Mouse (Mus musculus) heart, embryonic 14.5 days (tissue): ENCODE results near the gene Frmd8. TPM values are rescaled to one million over a fixed set of nuclear protein-coding genes. Genes with fewer than 3 reads are reported as not detected.
A peak's percentile ranks its signal among the peaks of the same experiment; 100 is the strongest.

ENCODE experiments used
- ATAC-seq: fragments of 200-750 bp; cut with Nextera tagmentation; 2 replicates; pipeline ENCODE4 v1.8.0; 2017; ENCODE audit warnings: low read depth, moderate TSS enrichment; ENCODE audit not compliant: insufficient number of reproducible peaks, insufficient read depth, low FRiP score
- H3K27ac ChIP-seq, 2 experiments: fragments of 200-500 bp in 1 of 2; fragments of 300-500 bp in 1 of 2; sonication (generic) in 1 of 2; replicated peaks in 1 of 2; 2 replicates each; pipeline ENCODE4 v1.5.1; 2012 to 2014; ENCODE audit warnings: low read depth in 2 of 2, low read length in 2 of 2, control low read depth in 1 of 2, mild to moderate bottlenecking in 1 of 2, mixed read lengths in 1 of 2; ENCODE audit not compliant: control insufficient read depth in 1 of 2, insufficient read depth in 1 of 2
- H3K27me3 ChIP-seq: fragments of 300-500 bp; sonication (generic); 2 replicates; pipeline ENCODE4 v1.6.1; 2014; ENCODE audit warnings: mild to moderate bottlenecking, low read length, control low read depth; ENCODE audit not compliant: control insufficient read depth, insufficient read depth
- H3K36me3 ChIP-seq: fragments of 300-500 bp; sonication (generic); 2 replicates; pipeline ENCODE4 v1.6.1; 2014; ENCODE audit warnings: mild to moderate bottlenecking, control low read depth, low read length, mixed read lengths; ENCODE audit not compliant: control insufficient read depth, insufficient read depth
- H3K4me1 ChIP-seq, 2 experiments: fragments of 200-500 bp in 1 of 2; fragments of 300-500 bp in 1 of 2; sonication (generic) in 1 of 2; 2 replicates each; pipeline ENCODE4 v1.6.1; 2012 to 2014; ENCODE audit warnings: low read length in 2 of 2, control low read depth in 1 of 2, mixed read lengths in 1 of 2; ENCODE audit not compliant: control insufficient read depth in 2 of 2, insufficient read depth in 2 of 2
- H3K4me2 ChIP-seq: fragments of 300-500 bp; sonication (generic); 2 replicates; pipeline ENCODE4 v1.6.1; 2014; ENCODE audit warnings: mild to moderate bottlenecking, low read length
- H3K4me3 ChIP-seq, 2 experiments: fragments of 200-500 bp in 1 of 2; fragments of 300-500 bp in 1 of 2; sonication (generic) in 1 of 2; 2 replicates each; pipeline ENCODE4 v1.5.1; 2012 to 2014; ENCODE audit warnings: low read length in 2 of 2, mild to moderate bottlenecking in 2 of 2, control low read depth in 1 of 2, low read depth in 1 of 2, moderate library complexity in 1 of 2; ENCODE audit not compliant: control insufficient read depth in 1 of 2, insufficient read depth in 1 of 2
- H3K9ac ChIP-seq: fragments of 300-500 bp; sonication (generic); 2 replicates; pipeline ENCODE4 v1.6.1; 2014; ENCODE audit warnings: mild to moderate bottlenecking, low read length
- H3K9me3 ChIP-seq: fragments of 300-500 bp; sonication (generic); 2 replicates; pipeline ENCODE4 v1.6.1; 2016; ENCODE audit warnings: low read length, control low read depth; ENCODE audit not compliant: control insufficient read depth
- WGBS: fragments of 180-500 bp; shearing (Covaris S2); extraction: QIAGEN DNeasy Blood & Tissue Kit; methylation state at CpG from one replicate; pipeline ENCODE4 v1.1.7; 2014; 5-methylcytosine and 5-hydroxymethylcytosine counted together
- polyA plus RNA-seq: library from polyadenylated mRNA; unstranded; fragments of >200 nt; fragmentation: Nextera tagmentation; extraction: Ambion mirVana; gene quantifications from 2 replicates; pipeline ENCODE4 v1.2.1, GENCODE M21; 2014

Frmd8 gene
- polyA plus RNA-seq, 1 experiment from 2014 or later: 18.5 TPM

DNA sequence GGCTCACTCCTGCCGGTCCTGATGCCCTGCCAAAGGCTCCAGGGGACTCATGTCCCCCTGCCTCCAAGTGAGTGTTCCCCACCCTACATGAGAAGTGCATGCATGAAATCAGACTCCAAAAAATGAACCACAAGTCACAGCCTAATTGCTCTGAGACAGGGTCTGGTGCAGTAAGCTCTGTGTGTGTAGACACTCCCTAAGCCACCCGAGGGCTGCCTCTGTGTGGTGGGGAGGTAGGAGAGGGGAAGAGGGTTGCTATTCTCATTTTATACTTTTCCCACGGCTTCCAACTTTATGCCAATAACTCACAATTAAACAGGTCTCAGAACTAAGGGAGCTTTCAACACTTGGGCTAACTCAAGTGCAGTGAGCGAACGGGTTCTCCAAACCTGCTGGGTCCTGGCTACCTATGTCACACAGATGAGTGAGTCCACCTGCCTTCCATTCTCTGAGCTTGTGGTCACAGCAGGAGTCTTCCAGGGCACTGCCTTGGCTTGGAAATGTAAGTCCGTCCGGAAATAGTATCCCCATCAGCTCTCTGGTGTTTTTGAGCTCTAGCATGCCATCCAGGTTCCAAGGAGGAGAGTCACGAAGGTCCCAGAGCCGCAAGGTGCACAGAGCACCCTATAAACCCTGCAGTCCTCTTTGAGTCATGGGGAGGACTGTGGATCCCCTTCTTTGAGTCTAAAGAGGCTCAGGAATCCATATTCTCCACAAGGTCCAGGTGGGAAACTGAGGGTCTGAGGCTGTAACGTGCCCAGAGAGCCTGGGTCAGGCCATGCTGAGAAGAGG, 50.1 kb downstream of the Frmd8 start:
- ATAC-seq: no peak
- Histone ChIP-seq H3K36me3 (0 out of 2 replicates have a peak, but pooled peaks cover 2% of the 10 kb centered on the region), H3K4me3 (no peak overlapping the region), H3K27me3 (no peaks in the 10 kb centered on the region), H3K9me3 (no peaks in the 10 kb centered on the region), H3K4me1 (peaks cover 41 to 63% of the 10 kb centered on the region in 2 experiments), H3K27ac (peak overlapping the region in 1 of 2 experiments; percentile 91; a peak in 2 of 4 replicates), H3K4me2 (peak overlapping the region; percentile 34; the same call in 1 of the 2 replicates), H3K9ac (peak overlapping the region; percentile 58; the same call in 1 of the 2 replicates)
- WGBS: 82% methylated on average over 10 of the region's 10 CpGs

DNA sequence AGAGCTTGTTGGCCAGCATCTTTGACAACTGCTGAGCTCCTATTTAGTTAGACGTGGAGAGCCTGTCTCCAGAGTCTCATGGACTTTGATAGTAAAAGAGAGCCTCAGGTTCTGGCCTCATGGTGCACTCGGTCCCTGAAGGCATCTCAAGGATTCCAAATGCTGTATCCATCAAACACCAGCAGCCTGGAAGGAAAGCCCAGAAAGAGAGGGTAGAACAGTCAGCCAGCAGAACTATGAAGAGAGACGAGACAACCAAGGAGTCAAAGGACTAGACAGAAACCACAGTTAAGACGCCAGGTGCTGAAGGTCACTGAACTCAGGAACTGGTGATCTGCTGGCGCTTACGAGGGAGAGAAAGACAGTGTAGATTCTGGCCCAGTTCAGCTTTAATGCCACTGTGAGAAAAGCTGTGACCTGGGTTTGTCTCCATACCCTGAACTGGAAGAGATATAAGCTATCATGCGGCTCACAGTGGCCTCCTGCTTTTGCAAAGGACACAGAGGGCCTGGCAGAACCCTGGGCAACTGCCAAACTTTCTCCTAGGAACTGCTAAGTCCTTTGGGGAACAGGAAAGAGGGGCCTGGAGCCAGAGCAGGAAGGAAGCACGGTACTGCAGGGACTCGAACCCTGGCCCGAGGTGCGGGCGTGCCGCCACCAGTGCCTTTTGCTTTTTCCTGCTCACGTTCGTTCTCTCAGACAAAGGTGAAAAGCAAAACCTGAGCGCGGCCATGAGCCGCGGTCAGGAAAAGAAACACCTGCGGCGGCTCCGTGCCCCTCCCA, 50.8 kb downstream of the Frmd8 start:
- H3K27me3 ChIP-seq: no peaks in the 10 kb centered on the region
- ATAC-seq: no peak
- H3K27ac ChIP-seq: peak overlapping the region; percentile 60 to 91
- peak overlapping the region; percentile 34 for H3K4me2 ChIP-seq
- 56% methylated on average over 22 of the region's 22 CpGs for WGBS
- H3K36me3 ChIP-seq: 0 out of 2 replicates have a peak, but pooled peaks cover 2% of the 10 kb centered on the region
- H3K9me3 ChIP-seq: no peaks in the 10 kb centered on the region
- H3K9ac ChIP-seq: peak overlapping the region; percentile 58
- no peak overlapping the region for H3K4me3 ChIP-seq
- peaks cover 43 to 67% of the 10 kb centered on the region in 2 experiments for H3K4me1 ChIP-seq

DNA sequence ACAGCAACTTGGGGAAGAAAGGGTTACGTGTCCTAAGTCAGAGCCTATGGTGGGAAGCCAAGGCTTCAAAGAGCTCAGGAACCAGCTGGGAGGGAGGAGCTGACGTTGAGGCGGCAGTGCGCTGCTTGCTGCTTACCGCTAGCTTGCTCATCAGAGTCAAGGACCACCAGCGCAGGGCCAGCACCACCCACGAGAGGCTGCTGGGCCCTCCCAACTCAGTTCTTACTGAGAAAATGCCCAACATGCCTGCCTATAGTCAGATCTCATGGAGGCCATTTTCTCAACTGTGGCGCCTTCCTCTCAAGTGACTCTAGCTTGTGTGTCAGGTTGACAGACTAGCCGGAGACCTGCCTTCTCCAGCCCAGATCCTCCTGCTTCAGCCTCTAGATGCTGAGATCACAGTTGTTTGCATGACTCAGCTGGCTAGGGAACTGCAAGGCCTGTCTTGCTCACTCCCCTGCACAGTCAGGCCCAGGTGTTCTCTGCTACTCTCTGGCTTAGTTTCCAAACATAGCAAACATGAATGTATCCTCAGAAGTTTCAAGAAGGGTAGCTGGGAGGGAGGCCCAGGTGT, 51.7 kb downstream of the Frmd8 start:
- Histone ChIP-seq H3K36me3 (0 out of 2 replicates have a peak, but pooled peaks cover 2% of the 10 kb centered on the region), H3K27me3 (no peaks in the 10 kb centered on the region), H3K4me2 (peak overlapping the region; percentile 58), H3K4me1 (peaks cover 46 to 75% of the 10 kb centered on the region in 2 experiments), H3K9me3 (no peaks in the 10 kb centered on the region), H3K9ac (peak overlapping the region; percentile 58), H3K27ac (peak overlapping the region; percentile 60 to 91; a peak in 3 of 4 replicates), H3K4me3 (no peak overlapping the region)
- no peak for ATAC-seq
- WGBS: 21% methylated on average over 9 of the region's 9 CpGs

DNA sequence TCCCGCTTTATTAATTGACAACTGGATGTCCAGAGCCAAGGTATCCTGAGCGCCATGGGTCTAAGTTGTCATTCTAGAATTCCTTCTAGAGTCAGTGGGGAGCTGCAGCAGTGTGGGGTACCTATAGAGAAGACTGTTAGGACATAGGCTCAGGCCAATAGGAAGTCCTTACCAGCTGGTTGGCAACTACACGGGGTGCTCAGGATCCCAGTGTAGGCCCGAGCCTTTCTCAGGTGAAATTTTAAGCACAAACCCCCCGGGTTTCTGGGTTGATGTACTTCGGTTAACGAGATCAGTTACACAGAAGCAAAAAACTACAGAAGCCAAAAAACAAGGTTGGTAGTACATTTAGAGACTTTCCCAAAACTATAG, 52.3 kb downstream of the Frmd8 start:
- ATAC-seq: no peak
- Histone ChIP-seq H3K36me3 (0 out of 2 replicates have a peak, but pooled peaks cover 2% of the 10 kb centered on the region), H3K4me3 (no peak overlapping the region), H3K27me3 (no peaks in the 10 kb centered on the region), H3K4me1 (peaks cover 49 to 75% of the 10 kb centered on the region in 2 experiments), H3K27ac (peak overlapping the region; percentile 33 to 91), H3K4me2 (peak overlapping the region; percentile 58), H3K9ac (peak overlapping the region; percentile 31), H3K9me3 (no peaks in the 10 kb centered on the region)
- 72% methylated on average over 7 of the region's 7 CpGs for WGBS

DNA sequence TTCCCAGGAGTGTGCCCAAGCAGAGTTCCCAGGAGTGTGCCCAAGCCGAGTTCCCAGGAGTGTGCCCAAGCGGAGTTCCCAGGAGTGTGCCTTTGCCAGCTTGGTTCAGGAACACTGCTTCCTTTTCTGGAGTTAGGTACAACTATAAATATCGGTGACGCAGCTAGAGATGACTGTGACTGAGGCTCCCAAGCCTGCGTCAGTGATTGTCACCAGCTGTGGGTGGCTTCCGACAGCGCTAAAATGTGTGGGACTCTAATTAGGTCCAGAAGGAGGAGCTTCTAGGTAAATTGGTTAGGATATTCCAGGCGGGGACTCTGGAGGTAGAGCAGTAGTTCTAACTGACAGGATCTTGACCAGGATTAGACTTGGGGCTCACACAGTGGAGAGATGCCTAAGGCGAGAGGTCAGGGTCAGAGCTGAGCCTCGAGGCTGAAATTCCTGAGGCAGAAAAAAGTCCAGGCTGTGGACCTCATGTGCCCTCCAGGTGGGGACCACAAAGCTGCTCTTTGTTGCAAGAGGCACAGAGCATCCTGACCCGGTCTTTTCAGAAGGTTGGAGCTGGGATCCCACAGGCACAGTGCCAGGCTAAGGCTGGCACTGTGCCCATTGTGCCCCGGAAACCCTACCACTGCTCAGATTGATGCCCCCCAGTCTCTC, 52.8 kb downstream of the Frmd8 start:
- H3K4me3 ChIP-seq: peak overlapping the region; percentile 23 to 29

DNA sequence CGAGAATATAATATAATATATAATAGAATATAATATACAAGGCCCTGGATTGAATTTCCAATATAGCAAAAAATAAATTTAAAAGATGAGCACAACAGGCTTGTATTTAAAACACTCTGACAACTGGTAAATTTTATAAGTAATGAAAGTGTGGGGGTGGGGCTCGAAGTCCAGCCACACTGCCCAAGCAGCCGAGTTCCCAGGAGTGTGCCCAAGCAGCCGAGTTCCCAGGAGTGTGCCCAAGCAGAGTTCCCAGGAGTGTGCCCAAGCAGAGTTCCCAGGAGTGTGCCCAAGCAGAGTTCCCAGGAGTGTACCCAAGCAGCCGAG, 53.3 kb downstream of the Frmd8 start:
- H3K4me2 ChIP-seq: peak overlapping the region; percentile 58
- no peak for ATAC-seq
- 0 out of 2 replicates have a peak, but pooled peaks cover 2% of the 10 kb centered on the region for H3K36me3 ChIP-seq
- H3K27ac ChIP-seq: peak overlapping the region; percentile 33 to 91
- WGBS: 53% methylated on average over 5 of the region's 5 CpGs
- peaks cover 40 to 67% of the 10 kb centered on the region in 2 experiments for H3K4me1 ChIP-seq
- H3K9me3 ChIP-seq: no peaks in the 10 kb centered on the region
- H3K27me3 ChIP-seq: no peaks in the 10 kb centered on the region
- peak overlapping the region; percentile 31 for H3K9ac ChIP-seq
- H3K4me3 ChIP-seq: peak overlapping the region; percentile 23 to 29

More for the DNA sequence above, 52.8 kb downstream of the Frmd8 start:
- H3K4me1 ChIP-seq: peaks cover 44 to 72% of the 10 kb centered on the region in 2 experiments
- no peaks in the 10 kb centered on the region for H3K9me3 ChIP-seq
- peak overlapping the region; percentile 58 for H3K4me2 ChIP-seq
- 23% methylated on average over 12 of the region's 12 CpGs for WGBS
- 0 out of 2 replicates have a peak, but pooled peaks cover 2% of the 10 kb centered on the region for H3K36me3 ChIP-seq
- H3K9ac ChIP-seq: peak overlapping the region; percentile 31
- 0 out of 2 replicates have a peak, but pooled peaks have one; percentile 40 for ATAC-seq
- H3K27me3 ChIP-seq: no peaks in the 10 kb centered on the region
- H3K27ac ChIP-seq: peak overlapping the region; percentile 33 to 91

DNA sequence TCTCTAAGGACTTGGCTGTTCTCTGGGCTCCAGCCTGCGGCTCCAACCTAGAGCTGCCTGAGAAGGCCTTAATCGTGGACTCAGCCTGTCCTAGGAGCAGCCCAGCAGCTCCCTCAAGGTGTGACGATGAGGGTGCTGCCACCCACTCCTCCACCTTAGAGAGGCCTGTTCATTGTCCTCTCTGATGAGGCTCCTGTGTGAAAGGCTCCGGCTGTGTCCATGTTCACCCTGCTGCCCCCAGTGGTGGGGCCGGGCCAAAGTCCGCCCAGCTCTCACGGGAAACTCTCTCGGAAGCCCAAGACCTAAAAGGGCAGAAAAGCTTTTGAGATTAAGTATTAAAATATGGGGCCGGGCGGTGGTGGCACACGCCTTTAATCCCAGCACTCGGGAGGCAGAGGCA, 55.5 kb downstream of the Frmd8 start:
- H3K27ac ChIP-seq: peak overlapping the region in 1 of 2 experiments; percentile 6; a peak in 1 of 4 replicates
- no peaks in the 10 kb centered on the region for H3K9me3 ChIP-seq
- no peak for ATAC-seq
- H3K9ac ChIP-seq: no peak overlapping the region
- no peak overlapping the region for H3K4me3 ChIP-seq
- peak overlapping the region; percentile 22; the same call in 1 of the 2 replicates for H3K4me2 ChIP-seq
- H3K36me3 ChIP-seq: no peaks in the 10 kb centered on the region
- no peaks in the 10 kb centered on the region for H3K27me3 ChIP-seq
- H3K4me1 ChIP-seq: peaks cover 33 to 56% of the 10 kb centered on the region in 2 experiments
- WGBS: 35% methylated on average over 12 of the region's 12 CpGs
